Mouse (Mus musculus) CH12.LX (cell line): ENCODE data around the gene Dmtf1.
A peak's percentile ranks its signal among the peaks of the same experiment; 100 is the strongest.

Source experiments
- CHD2 ChIP-seq: IDR thresholded peaks from 2 replicates; pipeline ENCODE4 v1.6.1; 2011; ENCODE audit warnings: low read length, improper control_type of control experiment
- CTCF ChIP-seq, 2 experiments: IDR thresholded peaks in 1 of 2; conservative IDR thresholded peaks in 1 of 2; 2 replicates each; pipeline ENCODE4 v1.5.1; 2011 to 2012; ENCODE audit warnings: low read depth in 2 of 2, low read length in 2 of 2, improper control_type of control experiment in 1 of 2, inconsistent platforms in 1 of 2, mild to moderate bottlenecking in 1 of 2, moderate library complexity in 1 of 2
- EP300 ChIP-seq: IDR thresholded peaks from 2 replicates; pipeline ENCODE4 v1.6.1; 2011; ENCODE audit warnings: low read length, improper control_type of control experiment
- MAX ChIP-seq: IDR thresholded peaks from 2 replicates; pipeline ENCODE4 v1.6.1; 2011; ENCODE audit warnings: low read length, improper control_type of control experiment
- NELFE ChIP-seq: IDR thresholded peaks from 2 replicates; pipeline ENCODE4 v1.6.1; 2011; ENCODE audit warnings: low read depth, low read length, improper control_type of control experiment
- POLR2A ChIP-seq: IDR thresholded peaks from 2 replicates; pipeline ENCODE4 v1.6.1; 2011; ENCODE audit warnings: low read depth, mild to moderate bottlenecking, improper control_type of control experiment, low read length
- SMC3 ChIP-seq: IDR thresholded peaks from 2 replicates; pipeline ENCODE4 v1.6.1; 2011; ENCODE audit warnings: low read depth, low read length, improper control_type of control experiment
- USF1 ChIP-seq: IDR thresholded peaks from 2 replicates; pipeline ENCODE4 v1.6.1; 2014; ENCODE audit warnings: low read depth, mild to moderate bottlenecking, inconsistent platforms, low read length, improper control_type of control experiment
- USF2 ChIP-seq: conservative IDR thresholded peaks from 2 replicates; pipeline ENCODE4 v1.6.1; 2011; ENCODE audit warnings: low read depth, low read length, improper control_type of control experiment
- ZMIZ1 ChIP-seq: IDR thresholded peaks from 2 replicates; pipeline ENCODE4 v1.6.1; 2012; ENCODE audit warnings: low read depth, mild to moderate bottlenecking, inconsistent platforms, low read length, improper control_type of control experiment

GRCm38 (mm10) chr5:9090493-9091106 is 71.0 kb downstream of the Dmtf1 start:
- TF ChIP-seq CTCF (conservative IDR thresholded peaks at IDR 0.05 in 1 of 2, IDR thresholded peaks at IDR 0.05 in 1 of 2; ENCODE audit: low read depth in 2 of 2, low read length in 2 of 2) (no peak), NELFE (no peak), USF1 (no peak), SMC3 (no peak; the same call in 1 of the 2 replicates), MAX (peak; percentile 45), CHD2 (peak; percentile 80; the same call in 1 of the 2 replicates), POLR2A (no peak), EP300 (peak; percentile 87), ZMIZ1 (no peak), USF2 (no peak)
